17 mouse cellular contexts compared by ENCODE assay signal in genomic region chr11:106780590-106781220, GRCm38 (mm10). TPM values are rescaled to one million over a fixed set of nuclear protein-coding genes. Genes with fewer than 3 reads are reported as not detected.
DNase-seq lines count a peak whose midpoint lies in the region; ATAC-seq lines count a peak whose summit lies in the region.
"Had no signal": no experiment of that assay in that cellular context is flagged by ENCODE, and none has a peak within 500 bp of the region (broad histone marks: within the 10 kb centered on the region; RNA-seq: fewer than 3 reads in every experiment).

No protein-coding gene starts in this region.

- H3K4me3 ChIP-seq in heart, embryonic 16.5 days (ENCODE audit: low read length) = no peak overlapping the region
- peak overlapping the region; percentile 87; the same call in 1 of the 2 replicates for H3K4me3 ChIP-seq in liver, embryonic 11.5 days (ENCODE audit: low read depth, low read length)
- H3K4me3 ChIP-seq: midbrain, embryonic 15.5 days had no signal

- no peaks in the 10 kb centered on the region for H3K9me3 ChIP-seq in heart, embryonic 16.5 days (replicated peaks; ENCODE audit: control insufficient read depth, low read length)
- no peaks in the 10 kb centered on the region for H3K9me3 ChIP-seq in liver, embryonic 11.5 days (ENCODE audit: control insufficient read depth, low read length)
- H3K9me3 ChIP-seq: embryonic facial prominence, embryonic 15.5 days; limb, embryonic 15.5 days; midbrain, embryonic 15.5 days had no signal

- WGBS in heart, embryonic 16.5 days = 74% methylated on average over 6 of the region's 6 CpGs
- 84% methylated on average over 6 of the region's 6 CpGs for WGBS in liver, embryonic 11.5 days

- no peak overlapping the region for H3K4me2 ChIP-seq in heart, embryonic 16.5 days (ENCODE audit: low read depth, low read length)
- peak overlapping the region; percentile 78 for H3K4me2 ChIP-seq in liver, embryonic 11.5 days

- peak overlapping the region; percentile 48 for H3K27ac ChIP-seq in heart, embryonic 16.5 days (ENCODE audit: low read length)
- peak overlapping the region; percentile 1; the same call in 1 of the 2 replicates for H3K27ac ChIP-seq in liver, embryonic 11.5 days (ENCODE audit: low read depth, low read length)

- H3K4me1 ChIP-seq in heart, embryonic 16.5 days (ENCODE audit: control insufficient read depth, insufficient read depth, low read length) = peaks cover 14% of the 10 kb centered on the region
- H3K4me1 ChIP-seq in liver, embryonic 11.5 days (replicated peaks; ENCODE audit: control insufficient read depth, insufficient read depth, low read length) = peaks cover 13% of the 10 kb centered on the region

- peak; percentile 27 for DNase-seq in cerebellum, adult 9-10 months
- DNase-seq in cerebellum, postnatal 36 days = no peak
- DNase-seq in heart, adult 18-20 months = no peak
- peak; percentile 48 for DNase-seq in CD4-positive helper T cell, adult 2 months (ENCODE audit: low read depth, low spot score)
- no peak for DNase-seq in liver, embryonic 11.5 days (ENCODE audit: low spot score)
- DNase-seq in neural tube, embryonic 10.5 days (ENCODE audit: extremely low spot score, low spot score) = no peak
- no peak for DNase-seq in testis, postnatal 10 days (ENCODE audit: low spot score)
- DNase-seq: adrenal gland, postnatal 36 days; cerebellum, postnatal 25 days; kidney, adult 8-10 months; lung, postnatal 4 days; right cerebral cortex, adult 18-20 months had no signal

- no peaks in the 10 kb centered on the region for H3K27me3 ChIP-seq in heart, embryonic 16.5 days (ENCODE audit: control insufficient read depth, insufficient read depth, low read length)
- H3K27me3 ChIP-seq in liver, embryonic 11.5 days (replicated peaks; ENCODE audit: control insufficient read depth, insufficient read depth, low read length) = no peaks in the 10 kb centered on the region
- H3K27me3 ChIP-seq: embryonic facial prominence, embryonic 15.5 days; limb, embryonic 15.5 days; midbrain, embryonic 15.5 days had no signal

- no peak for ATAC-seq in heart, embryonic 16.5 days (replicated peaks; ENCODE audit: extremely low read depth, insufficient read depth, low FRiP score)
- no peak for ATAC-seq in liver, embryonic 11.5 days (replicated peaks; ENCODE audit: low FRiP score)
- ATAC-seq: activated CD4-positive, CD25-positive, alpha-beta regulatory T cell, adult 4 months had no signal

- peaks cover 44% of the 10 kb centered on the region for H3K36me3 ChIP-seq in heart, embryonic 16.5 days (ENCODE audit: control insufficient read depth, insufficient read depth)
- H3K36me3 ChIP-seq in liver, embryonic 11.5 days (ENCODE audit: control insufficient read depth, insufficient read depth, low read length) = peaks cover 43% of the 10 kb centered on the region

- H3K9ac ChIP-seq in heart, embryonic 16.5 days (ENCODE audit: low read length) = no peak overlapping the region; the same call in 1 of the 2 replicates
- no peak overlapping the region for H3K9ac ChIP-seq in liver, embryonic 11.5 days (ENCODE audit: low read depth, low read length)
- H3K9ac ChIP-seq: embryonic facial prominence, embryonic 15.5 days; limb, embryonic 15.5 days; midbrain, embryonic 15.5 days had no signal

RNA-seq across cellular contexts. Expression of gene Polg2, which starts 1.4 kb away (rescaled TPM):
- polyA plus RNA-seq in heart, embryonic 16.5 days (2015; fragmentation: Nextera tagmentation; extraction: Ambion mirVana) = 6.4 and 7.8 TPM in 2 replicates
- 1 to 10 TPM; 3.5 to 4.6 TPM for total RNA-seq in heart, adult 18-20 months (2021)
- 9.3 and 10.9 TPM in 2 replicates for polyA plus RNA-seq in liver, embryonic 11.5 days (2014; fragmentation: Nextera tagmentation; extraction: Ambion mirVana)

RNA-seq across cellular contexts. Expression of gene Ddx5, which starts 8.3 kb away (rescaled TPM):
- polyA plus RNA-seq in heart, embryonic 16.5 days (2015; fragmentation: Nextera tagmentation; extraction: Ambion mirVana) = 213 and 237 TPM in 2 replicates
- 100 to 1,000 TPM; 291 to 328 TPM for total RNA-seq in heart, adult 18-20 months (2021)
- 288 and 310 TPM in 2 replicates for polyA plus RNA-seq in liver, embryonic 11.5 days (2014; fragmentation: Nextera tagmentation; extraction: Ambion mirVana)

RNA-seq across cellular contexts. Expression of gene Cep95, which starts 8.3 kb away (rescaled TPM):
- polyA plus RNA-seq in heart, embryonic 16.5 days (2015; fragmentation: Nextera tagmentation; extraction: Ambion mirVana) = 14.2 and 15.1 TPM in 2 replicates
- total RNA-seq in heart, adult 18-20 months (2021) = 1 to 10 TPM; 3.8 to 5.3 TPM
- polyA plus RNA-seq in liver, embryonic 11.5 days (2014; fragmentation: Nextera tagmentation; extraction: Ambion mirVana) = 18.6 and 21.1 TPM in 2 replicates

RNA-seq across cellular contexts. Expression of gene Milr1, which starts 29.7 kb away (rescaled TPM):
- 1.8 and 2.2 TPM in 2 replicates for polyA plus RNA-seq in heart, embryonic 16.5 days (2015; fragmentation: Nextera tagmentation; extraction: Ambion mirVana)
- 1 to 10 TPM in 1 of 2 experiments, under 1 TPM in 1; 0.54 to 1.7 TPM for total RNA-seq in heart, adult 18-20 months (2021)
- 2.3 and 2.4 TPM in 2 replicates for polyA plus RNA-seq in liver, embryonic 11.5 days (2014; fragmentation: Nextera tagmentation; extraction: Ambion mirVana)

RNA-seq across cellular contexts. Expression of gene Pecam1, which starts 30.3 kb away (rescaled TPM):
- polyA plus RNA-seq in heart, embryonic 16.5 days (2015; fragmentation: Nextera tagmentation; extraction: Ambion mirVana) = 80.4 and 87.7 TPM in 2 replicates
- total RNA-seq in heart, adult 18-20 months (2021) = 100 to 1,000 TPM in 1 of 2 experiments, 10 to 100 TPM in 1; 91.5 to 105 TPM
- 17.8 and 18.0 TPM in 2 replicates for polyA plus RNA-seq in liver, embryonic 11.5 days (2014; fragmentation: Nextera tagmentation; extraction: Ambion mirVana)

Comparison
In these comparisons a context has a peak if more than half of its experiments do, and no peak if none do; other contexts are left out.
1. DNase-seq: peak in cerebellum, adult 9-10 months (single experiment) and CD4-positive helper T cell, adult 2 months (single experiment); none in cerebellum, postnatal 36 days (0 of 2), heart, adult 18-20 months (0 of 2), liver, embryonic 11.5 days (single experiment), neural tube, embryonic 10.5 days (single experiment) and testis, postnatal 10 days (single experiment).